Mouse (Mus musculus): Measurements from ENCODE around the gene Pctp.

- TF ChIP-seq GABPA (IDR thresholded peaks at IDR 0.05; ENCODE audit: insufficient replicate concordance, low read depth, low read length), result no peak
- no peak for TF ChIP-seq CTCF (conservative IDR thresholded peaks at IDR 0.05 in 1 of 2, IDR thresholded peaks at IDR 0.05 in 1 of 2; ENCODE audit: low read depth in 2 of 2, low read length in 2 of 2)
- TF ChIP-seq RAD21 (IDR thresholded peaks at IDR 0.05; ENCODE audit: low read depth, low read length), result no peak
- TF ChIP-seq TCF12 (IDR thresholded peaks at IDR 0.05; ENCODE audit: low read depth, low read length), result no peak
Measured at GRCm38 (mm10) chr11:90035532-90035931, 32.8 kb upstream of the Pctp start.

Measured in CH12.LX (cell line).